Mouse (Mus musculus) heart, adult 18-20 months (tissue): ENCODE results near the gene Arsb. TPM values are rescaled to one million over a fixed set of nuclear protein-coding genes. Genes with fewer than 3 reads are reported as not detected.

Experiments used
- DNase-seq, 2 experiments: peaks; one replicate each; pipeline ENCODE4 v3.0.0; 2021 to 2022; ENCODE audit warnings: mixed read lengths in 1 of 2
- total RNA-seq, 2 experiments: library from RNA; stranded (reverse); gene quantifications; 2 replicates each; pipeline ENCODE4 v1.2.3; 2021

Arsb gene
- total RNA-seq, 2 experiments from 2014 or later: 5.8 to 5.9 TPM

- no peak for DNase-seq
Observed at GRCm38 (mm10) chr13:93891276-93891675, 119.8 kb downstream of the Arsb start.

DNA sequence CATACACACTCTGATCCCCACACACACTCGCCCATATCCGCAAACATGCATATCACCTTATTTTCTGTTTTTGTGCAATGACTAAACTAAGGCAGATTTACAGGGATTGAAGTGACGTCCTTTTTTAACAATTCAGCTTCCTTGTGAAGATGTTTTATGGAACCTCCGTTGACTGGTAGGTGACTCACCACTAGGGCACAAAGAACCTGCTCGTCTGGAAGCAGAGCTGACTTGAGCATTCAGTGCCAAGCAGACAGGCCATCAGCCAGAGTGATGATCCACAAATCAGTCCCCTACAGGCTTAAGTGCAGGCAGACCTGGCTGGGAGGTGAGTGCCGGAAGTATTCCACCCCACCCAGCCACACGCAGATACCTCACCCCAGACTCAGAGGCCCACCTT is 120.7 kb downstream of the Arsb start:
- DNase-seq: no peak

DNA sequence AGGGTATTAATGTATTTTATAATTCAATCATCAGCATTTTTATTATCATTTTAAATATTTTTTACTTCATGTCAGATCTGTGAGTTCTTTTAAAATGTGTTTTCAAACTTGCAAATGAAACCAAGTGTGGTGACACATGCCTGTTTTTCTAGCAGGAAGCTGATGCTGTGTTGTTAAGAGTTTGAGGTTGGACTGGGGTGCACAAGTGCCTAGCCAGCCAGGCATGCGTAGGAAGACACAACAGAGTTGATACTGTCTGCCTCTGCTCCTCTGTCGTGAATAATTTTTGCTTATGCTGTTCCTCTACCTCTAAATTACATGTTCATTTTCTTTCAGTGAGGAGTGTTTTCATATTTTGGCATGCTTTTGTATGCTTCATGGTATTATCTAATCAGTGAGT is 122.7 kb downstream of the Arsb start:
- no peak for DNase-seq

DNA sequence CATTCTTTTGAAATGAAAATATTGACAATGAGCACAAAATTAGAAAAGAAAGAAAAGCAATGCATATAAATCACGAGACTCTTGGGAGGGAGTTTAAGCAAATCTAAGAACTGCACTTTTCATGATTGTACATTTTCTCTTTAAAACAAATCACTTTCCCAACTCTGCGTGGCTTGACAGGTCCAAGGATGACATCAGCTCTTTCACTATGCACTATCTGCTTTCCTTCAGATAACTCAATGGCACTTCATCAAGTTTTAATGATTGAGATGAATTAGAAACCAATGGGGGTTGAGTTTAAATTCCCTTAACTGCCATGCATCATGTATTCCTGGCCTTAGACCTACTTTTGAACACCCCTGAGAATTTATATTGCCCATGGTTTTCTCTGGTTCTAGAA is 124.0 kb downstream of the Arsb start:
- DNase-seq: no peak

GRCm38 (mm10) chr13:93897943-93898826 is 126.8 kb downstream of the Arsb start:
- no peak for DNase-seq

GRCm38 (mm10) chr13:93899378-93900256 is 128.2 kb downstream of the Arsb start:
- no peak for DNase-seq

DNA sequence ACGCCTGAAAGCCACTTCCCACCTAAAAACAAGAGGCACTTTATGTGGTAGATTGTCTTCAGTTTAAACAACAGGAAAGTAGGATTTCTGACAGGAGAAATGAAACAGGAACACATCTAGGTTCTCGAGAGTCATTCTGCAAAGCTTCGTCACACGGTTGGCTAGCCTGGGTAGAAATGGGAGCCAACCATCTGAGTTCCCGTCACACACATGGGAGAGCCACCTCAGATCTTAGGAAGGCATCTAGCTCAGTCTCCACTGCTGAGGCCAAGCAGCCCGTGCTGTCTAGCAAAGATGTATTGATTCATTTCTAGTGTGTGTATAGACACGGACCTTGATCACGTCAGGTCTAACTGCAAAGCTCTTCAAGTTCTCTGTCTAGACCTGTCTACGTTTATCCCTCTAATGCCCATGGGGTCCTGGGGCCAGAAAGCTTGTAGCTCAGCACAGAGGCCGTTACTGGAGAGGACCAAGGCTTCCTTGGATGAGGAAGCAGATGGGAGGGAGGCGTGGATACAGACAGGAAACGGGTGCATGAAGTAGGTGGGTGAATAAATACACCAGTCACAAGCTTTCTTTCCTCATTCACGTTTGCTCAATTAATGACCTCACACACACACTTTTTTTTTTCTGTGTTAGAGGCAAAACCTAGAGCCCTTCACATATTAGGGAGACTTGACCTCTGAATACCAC is 129.7 kb downstream of the Arsb start:
- no peak for DNase-seq

DNA sequence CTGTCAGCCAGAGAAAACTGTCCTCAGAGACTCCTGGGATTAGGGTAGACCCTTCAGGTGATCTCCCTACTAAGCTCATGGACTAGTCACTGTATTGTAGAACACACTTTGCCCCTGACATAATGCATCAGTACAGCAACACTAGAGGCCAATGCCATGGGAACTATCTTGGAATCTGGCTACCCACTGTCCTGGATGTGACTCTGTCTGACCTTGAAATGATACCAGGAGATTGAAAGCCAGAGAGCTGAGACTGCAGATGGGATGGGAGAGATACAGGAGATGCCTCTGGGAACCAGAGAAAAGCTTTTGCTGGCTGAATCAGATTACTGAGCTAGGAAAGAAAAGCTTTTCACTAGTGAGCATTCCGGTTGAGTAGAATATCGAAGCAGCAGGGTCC is 130.7 kb downstream of the Arsb start:
- DNase-seq: no peak

- no peak for DNase-seq
Observed at GRCm38 (mm10) chr13:93906552-93907245, 135.3 kb downstream of the Arsb start.

DNA sequence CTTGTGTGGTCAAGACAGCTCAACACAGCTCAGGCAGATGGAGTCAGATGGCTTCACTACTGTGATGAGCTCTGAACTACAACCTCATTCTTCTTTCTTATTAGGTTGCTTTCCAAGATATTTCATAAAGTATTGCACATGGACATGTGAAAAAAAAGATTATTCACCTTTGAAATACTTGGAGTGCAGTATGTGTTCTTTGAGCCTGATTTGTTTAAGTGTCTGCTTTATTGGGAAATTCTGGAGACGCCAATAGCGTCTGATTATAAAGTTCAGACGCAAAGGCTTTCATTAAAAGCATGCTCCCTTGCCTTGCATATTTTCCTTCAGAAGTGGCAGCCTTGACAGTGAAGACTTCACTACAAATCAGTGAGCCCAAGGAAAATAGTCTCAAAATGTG is 136.5 kb downstream of the Arsb start:
- no peak for DNase-seq

DNA sequence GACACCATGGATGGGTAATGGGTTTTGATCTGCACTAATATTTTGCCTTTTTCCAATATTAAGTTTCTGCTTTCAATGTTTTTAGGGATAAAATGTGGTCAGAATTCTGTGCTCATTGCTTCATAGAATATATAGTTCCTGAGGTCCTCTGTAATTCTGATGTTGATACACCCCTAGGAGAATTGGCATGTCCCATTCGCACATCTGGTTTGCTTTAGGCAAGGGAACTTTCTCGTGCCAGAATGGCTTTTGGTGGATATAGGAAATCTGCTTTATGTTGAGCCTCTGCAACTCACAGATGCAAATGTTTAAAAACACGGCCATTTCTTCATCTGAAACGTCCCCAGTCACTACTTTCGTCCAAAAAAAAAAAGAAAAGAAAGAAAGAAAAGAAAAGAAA is 138.4 kb downstream of the Arsb start:
- no peak for DNase-seq

- peak in 1 of 2 experiments; percentile 40 for DNase-seq
Observed at GRCm38 (mm10) chr13:93911037-93911436, 139.6 kb downstream of the Arsb start.

GRCm38 (mm10) chr13:93912326-93912915 is 141.0 kb downstream of the Arsb start:
- DNase-seq: no peak

GRCm38 (mm10) chr13:93914206-93914605 is 142.8 kb downstream of the Arsb start:
- no peak for DNase-seq

DNA sequence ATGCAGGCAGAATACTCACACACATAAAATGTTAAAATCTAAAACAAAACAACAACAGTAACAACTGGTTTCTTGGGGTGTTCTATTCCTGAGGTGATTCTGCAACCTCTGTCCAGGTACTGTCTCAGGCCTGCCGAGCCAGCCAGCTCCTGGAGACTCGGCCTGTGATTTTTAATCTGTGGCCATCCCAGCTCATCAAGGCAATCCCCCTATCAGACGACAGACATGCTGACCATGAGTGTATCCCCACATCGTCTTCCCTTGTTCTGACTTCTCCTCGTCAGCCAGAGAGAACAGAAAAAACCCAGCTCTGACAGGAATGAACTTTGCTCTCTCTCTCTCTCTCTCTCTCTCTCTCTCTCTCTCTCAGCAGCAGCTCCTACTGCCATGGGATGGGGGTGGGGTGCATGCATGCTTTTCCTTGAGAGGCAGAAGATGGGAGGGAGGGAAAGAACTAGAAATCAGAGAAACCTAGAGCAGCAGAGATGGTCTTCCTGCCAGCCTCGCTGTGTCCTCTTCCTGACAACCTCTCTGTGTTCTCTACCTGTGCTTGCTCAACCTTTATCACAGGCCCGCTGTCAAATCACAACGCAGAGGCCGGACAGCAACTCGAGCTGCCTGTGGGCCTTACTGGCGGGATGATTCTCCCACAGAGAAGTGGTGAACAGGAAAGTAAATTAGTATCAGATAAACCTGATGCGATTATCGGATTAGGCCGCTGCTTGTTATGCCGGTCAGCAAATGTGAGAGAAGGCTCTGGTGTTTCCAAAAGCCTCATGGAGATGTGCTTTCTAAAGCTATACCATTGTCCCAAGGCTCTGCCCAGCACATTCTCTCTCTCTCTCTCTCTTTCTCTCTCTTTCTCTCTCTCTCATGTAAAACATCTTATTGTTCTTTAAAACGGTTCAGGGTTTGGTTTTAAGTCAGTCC is 144.5 kb downstream of the Arsb start:
- no peak for DNase-seq

- DNase-seq: no peak
Observed at GRCm38 (mm10) chr13:93919536-93919935, 148.1 kb downstream of the Arsb start.

- DNase-seq: no peak
Observed at GRCm38 (mm10) chr13:93920080-93920785, 148.8 kb downstream of the Arsb start.

GRCm38 (mm10) chr13:93920786-93921300 is 149.4 kb downstream of the Arsb start:
- peak in 1 of 2 experiments; percentile 36 for DNase-seq

DNA sequence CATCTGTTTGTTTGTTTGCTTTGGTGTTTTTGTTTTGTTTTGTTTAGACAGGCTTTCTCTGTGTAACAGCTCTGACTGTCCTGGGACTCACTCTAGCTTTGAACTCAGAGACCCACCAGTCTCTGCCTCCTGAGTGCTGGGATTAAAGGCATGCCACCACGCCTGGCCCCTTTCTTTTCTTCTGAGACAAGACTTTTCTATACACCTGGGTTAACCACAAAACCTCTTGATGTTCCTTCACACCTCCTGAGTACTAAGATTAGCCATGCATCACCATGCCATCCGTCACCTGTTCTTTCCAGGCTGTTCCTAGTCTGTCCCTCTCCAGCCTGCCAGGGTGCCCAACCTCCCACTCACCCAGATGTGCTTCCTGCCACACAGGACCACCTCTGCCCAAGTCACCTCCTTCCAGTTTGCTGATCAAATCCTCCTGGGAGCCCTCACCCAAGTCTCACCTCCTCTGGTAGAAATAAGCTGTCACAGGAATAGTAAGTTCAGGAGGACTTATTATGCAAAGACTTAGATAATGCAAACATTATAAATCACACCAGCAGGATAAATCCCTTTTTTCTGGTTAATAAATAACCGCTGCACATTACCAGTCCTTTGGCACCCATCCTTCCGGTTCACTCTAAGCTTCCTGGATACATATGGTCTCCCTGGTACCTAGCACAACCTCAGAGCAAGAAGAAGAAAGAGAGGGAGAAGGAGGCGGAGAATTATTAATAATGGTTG is 150.6 kb downstream of the Arsb start:
- DNase-seq: no peak
